Mouse (Mus musculus): Measurements from ENCODE around the gene Zfhx3. TPM values are rescaled to one million over a fixed set of nuclear protein-coding genes. Genes with fewer than 3 reads are reported as not detected.

Gene Zfhx3
- total and polyA plus RNA-seq, 3 experiments = 0.11 to 0.30 TPM; not detected in 1

GRCm38 (mm10) chr8:108363856-108364255 lies 421.4 kb downstream of the Zfhx3 start:
- H3K9me3 ChIP-seq (replicated peaks) = peaks cover 43% of the 10 kb centered on the region
- ATAC-seq (ENCODE audit: extremely low read depth, insufficient number of reproducible peaks, low FRiP score, poor library complexity, severe bottlenecking) (no peak), DNase-seq (ENCODE audit: low spot score) (no peak)
- H3K4me3 ChIP-seq (ENCODE audit: low read depth, low read length) = no peak overlapping the region
- no peak for TF ChIP-seq TAL1 (conservative IDR thresholded peaks at IDR 0.05; ENCODE audit: low read depth, low read length)
- TF ChIP-seq GATA2 (IDR thresholded peaks at IDR 0.05; ENCODE audit: borderline replicate concordance, low read depth, low read length) = no peak
- no peak for TF ChIP-seq POLR2AphosphoS5 (IDR thresholded peaks at IDR 0.05; ENCODE audit: insufficient replicate concordance, low read depth, low read length)
- no peak for TF ChIP-seq GATA1 (IDR thresholded peaks at IDR 0.05; ENCODE audit: borderline replicate concordance, low read length)
- no peak for TF ChIP-seq CTCF (IDR thresholded peaks at IDR 0.05; ENCODE audit: low read depth, low read length)
- no peaks in the 10 kb centered on the region for H3K4me1 ChIP-seq (ENCODE audit: insufficient read depth, low read depth, low read length)
- H3K36me3 ChIP-seq (replicated peaks) = no peaks in the 10 kb centered on the region
- no peaks in the 10 kb centered on the region for H3K27me3 ChIP-seq (ENCODE audit: insufficient read depth, low read length)

GRCm38 (mm10) chr8:108369081-108369480 lies 426.6 kb downstream of the Zfhx3 start:
- peaks cover 48% of the 10 kb centered on the region for H3K9me3 ChIP-seq (replicated peaks)
- no peak overlapping the region for H3K4me3 ChIP-seq (ENCODE audit: low read depth, low read length)
- H3K4me1 ChIP-seq (ENCODE audit: insufficient read depth, low read depth, low read length) = no peaks in the 10 kb centered on the region
- H3K27me3 ChIP-seq (ENCODE audit: insufficient read depth, low read length) = no peaks in the 10 kb centered on the region
- no peak for DNase-seq (ENCODE audit: low spot score)
- TF ChIP-seq GATA1 (IDR thresholded peaks at IDR 0.05; ENCODE audit: borderline replicate concordance, low read length) = no peak
- no peak for TF ChIP-seq POLR2AphosphoS5 (IDR thresholded peaks at IDR 0.05; ENCODE audit: insufficient replicate concordance, low read depth, low read length)
- no peak for TF ChIP-seq CTCF (IDR thresholded peaks at IDR 0.05; ENCODE audit: low read depth, low read length)
- TF ChIP-seq TAL1 (conservative IDR thresholded peaks at IDR 0.05; ENCODE audit: low read depth, low read length) = no peak
- TF ChIP-seq GATA2 (IDR thresholded peaks at IDR 0.05; ENCODE audit: borderline replicate concordance, low read depth, low read length) = no peak
- no peak for ATAC-seq (ENCODE audit: extremely low read depth, insufficient number of reproducible peaks, low FRiP score, poor library complexity, severe bottlenecking)
- H3K36me3 ChIP-seq (replicated peaks) = no peaks in the 10 kb centered on the region

GRCm38 (mm10) chr8:108370731-108371130 lies 428.3 kb downstream of the Zfhx3 start:
- Histone ChIP-seq H3K9me3 (replicated peaks) (peaks cover 49% of the 10 kb centered on the region), H3K4me1 (ENCODE audit: insufficient read depth, low read depth, low read length) (no peaks in the 10 kb centered on the region), H3K4me3 (ENCODE audit: low read depth, low read length) (no peak overlapping the region), H3K36me3 (replicated peaks) (no peaks in the 10 kb centered on the region), H3K27me3 (ENCODE audit: insufficient read depth, low read length) (no peaks in the 10 kb centered on the region)
- no peak for TF ChIP-seq GATA1 (IDR thresholded peaks at IDR 0.05; ENCODE audit: borderline replicate concordance, low read length)
- TF ChIP-seq GATA2 (IDR thresholded peaks at IDR 0.05; ENCODE audit: borderline replicate concordance, low read depth, low read length) = no peak
- TF ChIP-seq CTCF (IDR thresholded peaks at IDR 0.05; ENCODE audit: low read depth, low read length) = no peak
- no peak for TF ChIP-seq POLR2AphosphoS5 (IDR thresholded peaks at IDR 0.05; ENCODE audit: insufficient replicate concordance, low read depth, low read length)
- TF ChIP-seq TAL1 (conservative IDR thresholded peaks at IDR 0.05; ENCODE audit: low read depth, low read length) = no peak
- ATAC-seq (ENCODE audit: extremely low read depth, insufficient number of reproducible peaks, low FRiP score, poor library complexity, severe bottlenecking) = no peak
- no peak for DNase-seq (ENCODE audit: low spot score)

GRCm38 (mm10) chr8:108373046-108373445 lies 430.6 kb downstream of the Zfhx3 start:
- no peaks in the 10 kb centered on the region for H3K4me1 ChIP-seq (ENCODE audit: insufficient read depth, low read depth, low read length)
- H3K4me3 ChIP-seq (ENCODE audit: low read depth, low read length) = no peak overlapping the region
- H3K9me3 ChIP-seq (replicated peaks) = peaks cover 66% of the 10 kb centered on the region
- ATAC-seq (ENCODE audit: extremely low read depth, insufficient number of reproducible peaks, low FRiP score, poor library complexity, severe bottlenecking) = no peak
- no peak for DNase-seq (ENCODE audit: low spot score)
- H3K36me3 ChIP-seq (replicated peaks) = no peaks in the 10 kb centered on the region
- no peaks in the 10 kb centered on the region for H3K27me3 ChIP-seq (ENCODE audit: insufficient read depth, low read length)
- no peak for TF ChIP-seq POLR2AphosphoS5 (IDR thresholded peaks at IDR 0.05; ENCODE audit: insufficient replicate concordance, low read depth, low read length)
- no peak for TF ChIP-seq CTCF (IDR thresholded peaks at IDR 0.05; ENCODE audit: low read depth, low read length)
- no peak for TF ChIP-seq TAL1 (conservative IDR thresholded peaks at IDR 0.05; ENCODE audit: low read depth, low read length)
- no peak for TF ChIP-seq GATA1 (IDR thresholded peaks at IDR 0.05; ENCODE audit: borderline replicate concordance, low read length)
- TF ChIP-seq GATA2 (IDR thresholded peaks at IDR 0.05; ENCODE audit: borderline replicate concordance, low read depth, low read length) = no peak

GRCm38 (mm10) chr8:108378036-108378435 lies 435.6 kb downstream of the Zfhx3 start:
- Histone ChIP-seq H3K36me3 (replicated peaks) (no peaks in the 10 kb centered on the region), H3K27me3 (ENCODE audit: insufficient read depth, low read length) (no peaks in the 10 kb centered on the region), H3K4me1 (ENCODE audit: insufficient read depth, low read depth, low read length) (no peaks in the 10 kb centered on the region), H3K4me3 (ENCODE audit: low read depth, low read length) (no peak overlapping the region), H3K9me3 (replicated peaks) (peaks cover 68% of the 10 kb centered on the region)
- DNase-seq (ENCODE audit: low spot score) (no peak), ATAC-seq (ENCODE audit: extremely low read depth, insufficient number of reproducible peaks, low FRiP score, poor library complexity, severe bottlenecking) (no peak)
- TF ChIP-seq POLR2AphosphoS5 (IDR thresholded peaks at IDR 0.05; ENCODE audit: insufficient replicate concordance, low read depth, low read length) = no peak
- TF ChIP-seq GATA1 (IDR thresholded peaks at IDR 0.05; ENCODE audit: borderline replicate concordance, low read length) = no peak
- no peak for TF ChIP-seq CTCF (IDR thresholded peaks at IDR 0.05; ENCODE audit: low read depth, low read length)
- TF ChIP-seq TAL1 (conservative IDR thresholded peaks at IDR 0.05; ENCODE audit: low read depth, low read length) = no peak
- TF ChIP-seq GATA2 (IDR thresholded peaks at IDR 0.05; ENCODE audit: borderline replicate concordance, low read depth, low read length) = no peak

GRCm38 (mm10) chr8:108383121-108383520 lies 440.7 kb downstream of the Zfhx3 start:
- TF ChIP-seq POLR2AphosphoS5 (IDR thresholded peaks at IDR 0.05; ENCODE audit: insufficient replicate concordance, low read depth, low read length) (no peak), CTCF (IDR thresholded peaks at IDR 0.05; ENCODE audit: low read depth, low read length) (no peak), GATA1 (IDR thresholded peaks at IDR 0.05; ENCODE audit: borderline replicate concordance, low read length) (no peak), GATA2 (IDR thresholded peaks at IDR 0.05; ENCODE audit: borderline replicate concordance, low read depth, low read length) (no peak), TAL1 (conservative IDR thresholded peaks at IDR 0.05; ENCODE audit: low read depth, low read length) (no peak)
- no peaks in the 10 kb centered on the region for H3K4me1 ChIP-seq (ENCODE audit: insufficient read depth, low read depth, low read length)
- ATAC-seq (ENCODE audit: extremely low read depth, insufficient number of reproducible peaks, low FRiP score, poor library complexity, severe bottlenecking) = no peak
- H3K27me3 ChIP-seq (ENCODE audit: insufficient read depth, low read length) = no peaks in the 10 kb centered on the region
- DNase-seq (ENCODE audit: low spot score) = no peak
- no peak overlapping the region for H3K4me3 ChIP-seq (ENCODE audit: low read depth, low read length)
- no peaks in the 10 kb centered on the region for H3K36me3 ChIP-seq (replicated peaks)
- H3K9me3 ChIP-seq (replicated peaks) = peaks cover 65% of the 10 kb centered on the region
